Mouse (Mus musculus): ENCODE measurements around the gene Gm10309. TPM values are rescaled to one million over a fixed set of nuclear protein-coding genes. Genes with fewer than 3 reads are reported as not detected.
A peak's percentile ranks its signal among the peaks of the same experiment; 100 is the strongest.

Gm10309 gene
- polyA plus RNA-seq, 1 experiment from 2014 or later, result 0.25 TPM

DNA sequence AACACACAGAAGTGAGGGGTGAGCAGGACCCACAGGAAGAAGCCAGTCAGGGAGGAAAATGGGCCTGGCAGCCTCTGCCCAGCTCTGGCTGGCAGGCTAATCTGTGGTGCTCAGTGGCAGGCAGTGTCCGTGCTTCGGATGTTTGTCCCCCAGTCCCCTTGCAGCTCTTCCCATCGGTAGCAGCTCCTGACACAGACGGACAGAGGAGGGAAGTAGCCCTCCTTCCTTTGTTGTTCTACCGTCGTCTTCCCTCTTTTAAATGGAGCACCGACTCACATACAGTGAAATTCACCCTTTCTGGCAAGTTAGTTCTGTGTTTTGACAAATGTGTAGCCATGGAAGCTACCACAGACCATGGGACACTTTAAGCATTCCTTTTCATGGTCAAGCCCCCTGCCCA is 38.2 kb downstream of the Gm10309 start:
- no peak overlapping the region for H3K4me3 ChIP-seq (ENCODE audit: low read length)
- H3K9ac ChIP-seq (replicated peaks; ENCODE audit: low read length), result peak overlapping the region; percentile 19
- peaks cover 65% of the 10 kb centered on the region for H3K4me1 ChIP-seq (ENCODE audit: insufficient read depth, low read length)
- no peaks in the 10 kb centered on the region for H3K36me3 ChIP-seq (ENCODE audit: insufficient read depth, low read length)
- no peaks in the 10 kb centered on the region for H3K27me3 ChIP-seq (ENCODE audit: insufficient read depth, low read length)
- 49% methylated on average over 7 of the region's 7 CpGs for WGBS
- H3K4me2 ChIP-seq (replicated peaks; ENCODE audit: low read depth, low read length), result no peak overlapping the region
- no peaks in the 10 kb centered on the region for H3K9me3 ChIP-seq (ENCODE audit: low read length)
- H3K27ac ChIP-seq (ENCODE audit: low read length), result no peak overlapping the region
- no peak for ATAC-seq (ENCODE audit: low FRiP score, low TSS enrichment)

DNA sequence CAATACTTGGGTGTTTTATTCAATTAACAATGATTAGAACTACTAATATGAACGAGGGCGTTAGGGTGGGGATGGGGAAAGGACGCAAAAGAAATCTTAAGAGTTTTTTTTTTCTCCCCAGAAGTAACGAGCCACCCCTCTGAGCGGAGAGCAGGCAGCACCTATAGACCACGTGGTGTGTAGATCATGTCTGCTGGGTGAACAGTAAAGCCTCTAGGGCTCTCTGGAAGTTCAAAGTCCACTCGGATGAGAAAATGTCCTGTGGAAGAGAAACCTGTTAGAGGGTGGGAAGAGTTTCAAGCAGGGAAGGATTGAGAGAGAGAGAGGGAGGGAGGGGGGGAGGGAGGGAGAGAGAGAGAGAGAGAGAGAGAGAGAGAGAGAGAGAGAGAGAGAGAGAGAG is 38.6 kb downstream of the Gm10309 start:
- peaks cover 65% of the 10 kb centered on the region for H3K4me1 ChIP-seq (ENCODE audit: insufficient read depth, low read length)
- no peaks in the 10 kb centered on the region for H3K27me3 ChIP-seq (ENCODE audit: insufficient read depth, low read length)
- H3K4me3 ChIP-seq (ENCODE audit: low read length), result no peak overlapping the region
- H3K27ac ChIP-seq (ENCODE audit: low read length), result no peak overlapping the region
- no peaks in the 10 kb centered on the region for H3K9me3 ChIP-seq (ENCODE audit: low read length)
- no peak for ATAC-seq (ENCODE audit: low FRiP score, low TSS enrichment)
- H3K9ac ChIP-seq (replicated peaks; ENCODE audit: low read length), result no peak overlapping the region
- no peaks in the 10 kb centered on the region for H3K36me3 ChIP-seq (ENCODE audit: insufficient read depth, low read length)
- no peak overlapping the region for H3K4me2 ChIP-seq (replicated peaks; ENCODE audit: low read depth, low read length)
- WGBS, result 74% methylated on average over 7 of the region's 7 CpGs

DNA sequence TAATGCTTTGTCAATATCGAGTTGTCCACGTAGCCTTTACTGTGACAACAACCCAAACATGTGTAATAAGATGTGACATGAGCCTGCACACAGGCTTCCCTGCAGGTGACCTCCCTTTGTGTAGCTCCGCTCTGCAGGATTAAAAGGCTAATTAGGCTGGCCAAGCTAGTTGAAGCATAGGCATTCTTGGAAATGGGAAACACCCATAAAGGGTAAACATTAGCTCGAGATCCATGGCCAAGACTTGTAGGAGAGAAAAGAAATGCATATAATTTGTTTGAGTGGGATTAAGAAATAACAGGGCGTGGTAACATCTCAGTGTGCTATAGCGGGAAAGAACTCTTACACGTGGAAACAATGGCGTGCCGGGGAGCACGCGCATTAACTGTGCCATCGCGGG is 39.2 kb downstream of the Gm10309 start:
- Histone ChIP-seq H3K27me3 (ENCODE audit: insufficient read depth, low read length) (no peaks in the 10 kb centered on the region), H3K4me2 (replicated peaks; ENCODE audit: low read depth, low read length) (no peak overlapping the region), H3K4me1 (ENCODE audit: insufficient read depth, low read length) (peaks cover 64% of the 10 kb centered on the region), H3K4me3 (ENCODE audit: low read length) (no peak overlapping the region), H3K36me3 (ENCODE audit: insufficient read depth, low read length) (no peaks in the 10 kb centered on the region), H3K9me3 (ENCODE audit: low read length) (no peaks in the 10 kb centered on the region), H3K9ac (replicated peaks; ENCODE audit: low read length) (no peak overlapping the region), H3K27ac (ENCODE audit: low read length) (0 out of 2 replicates have a peak overlapping the region, but pooled peaks have one; percentile 41)
- 69% methylated on average over 13 of the region's 13 CpGs for WGBS
- peak; percentile 41; the same call in 1 of the 2 replicates for ATAC-seq (ENCODE audit: low FRiP score, low TSS enrichment)

DNA sequence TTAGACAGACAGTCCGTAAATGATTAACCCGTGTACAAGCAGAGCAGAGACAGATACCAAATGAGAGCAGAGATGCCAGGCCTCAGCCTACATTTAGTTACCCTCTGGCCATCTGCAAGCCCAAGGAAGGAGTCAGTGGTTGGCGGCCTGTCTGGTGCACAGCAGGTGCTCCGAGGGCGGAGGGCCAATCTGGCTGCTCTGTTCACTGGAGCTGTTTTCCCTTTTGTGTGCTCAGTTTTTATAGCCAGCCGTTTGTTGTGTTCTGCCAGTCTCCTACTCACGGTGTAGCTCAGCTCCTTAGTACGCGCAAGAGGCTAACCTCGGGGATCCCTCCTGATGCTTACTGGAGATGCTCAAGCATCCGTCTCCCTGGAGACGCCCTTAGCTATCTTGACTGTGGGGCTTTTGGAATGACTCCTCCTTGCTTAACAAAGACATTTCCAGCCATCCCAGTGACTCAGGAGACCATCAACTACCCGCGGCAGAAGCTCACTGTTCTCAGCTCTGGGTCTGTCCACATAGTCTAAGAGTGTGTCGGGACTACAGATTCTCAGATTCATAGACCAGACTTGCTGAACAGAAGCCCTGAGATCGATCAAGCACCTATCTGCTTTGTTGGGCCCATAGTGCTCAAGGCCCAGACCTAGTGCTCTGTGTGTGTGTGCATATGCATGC is 40.2 kb downstream of the Gm10309 start:
- H3K36me3 ChIP-seq (ENCODE audit: insufficient read depth, low read length), result no peaks in the 10 kb centered on the region
- H3K4me1 ChIP-seq (ENCODE audit: insufficient read depth, low read length), result peaks cover 65% of the 10 kb centered on the region
- peak overlapping the region; percentile 51; the same call in 1 of the 2 replicates for H3K27ac ChIP-seq (ENCODE audit: low read length)
- no peaks in the 10 kb centered on the region for H3K27me3 ChIP-seq (ENCODE audit: insufficient read depth, low read length)
- 61% methylated on average over 16 of the region's 16 CpGs for WGBS
- peak; percentile 53; the same call in 1 of the 2 replicates for ATAC-seq (ENCODE audit: low FRiP score, low TSS enrichment)
- no peak overlapping the region for H3K4me3 ChIP-seq (ENCODE audit: low read length)
- no peaks in the 10 kb centered on the region for H3K9me3 ChIP-seq (ENCODE audit: low read length)
- H3K9ac ChIP-seq (replicated peaks; ENCODE audit: low read length), result no peak overlapping the region
- no peak overlapping the region for H3K4me2 ChIP-seq (replicated peaks; ENCODE audit: low read depth, low read length)

DNA sequence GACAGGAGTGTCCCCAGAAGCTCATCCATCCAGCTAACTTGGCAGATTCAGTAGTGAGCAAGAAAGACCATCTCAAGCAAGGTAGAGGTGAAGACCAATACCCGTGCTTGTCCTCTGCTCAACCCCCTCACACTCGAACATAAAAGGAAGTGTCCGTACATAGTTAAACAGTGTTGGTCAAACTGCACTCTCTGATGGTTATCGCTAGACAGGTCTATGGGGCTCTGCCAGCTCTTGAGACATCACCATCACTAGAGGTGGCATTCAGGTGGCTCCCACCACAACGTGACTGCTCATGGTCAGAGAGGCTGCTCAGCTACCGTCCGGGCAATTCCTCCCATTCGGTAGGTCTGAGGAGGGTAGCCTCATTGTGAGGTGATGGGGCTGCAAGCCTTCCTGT is 40.8 kb downstream of the Gm10309 start:
- WGBS, result 82% methylated on average over 8 of the region's 8 CpGs
- Histone ChIP-seq H3K4me1 (ENCODE audit: insufficient read depth, low read length) (peaks cover 66% of the 10 kb centered on the region), H3K27ac (ENCODE audit: low read length) (no peak overlapping the region)

DNA sequence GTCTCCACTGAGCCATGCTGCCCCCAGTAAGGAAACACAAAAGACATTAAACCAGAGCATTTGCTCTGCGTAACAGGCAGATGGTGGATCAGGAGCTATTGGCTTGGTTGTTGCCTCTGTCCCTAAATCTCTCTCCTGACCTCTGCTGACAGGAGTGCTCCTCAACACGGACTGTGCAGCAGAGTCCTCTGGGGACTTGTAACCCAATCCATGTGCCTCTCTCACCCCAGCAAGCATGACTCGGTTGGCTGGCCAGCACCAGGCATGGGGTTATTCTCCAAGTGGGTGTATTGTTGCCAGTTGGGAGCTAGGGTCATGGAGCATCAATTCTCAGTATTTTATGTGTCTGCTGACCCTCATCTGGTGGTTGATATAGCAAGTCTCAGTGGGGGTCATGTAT is 41.7 kb downstream of the Gm10309 start:
- Histone ChIP-seq H3K4me1 (ENCODE audit: insufficient read depth, low read length) (peaks cover 60% of the 10 kb centered on the region), H3K27ac (ENCODE audit: low read length) (no peak overlapping the region), H3K9ac (replicated peaks; ENCODE audit: low read length) (no peak overlapping the region), H3K27me3 (ENCODE audit: insufficient read depth, low read length) (no peaks in the 10 kb centered on the region), H3K9me3 (ENCODE audit: low read length) (no peaks in the 10 kb centered on the region), H3K4me3 (ENCODE audit: low read length) (no peak overlapping the region), H3K4me2 (replicated peaks; ENCODE audit: low read depth, low read length) (no peak overlapping the region), H3K36me3 (ENCODE audit: insufficient read depth, low read length) (no peaks in the 10 kb centered on the region)
- 23% methylated on average over 3 of the region's 3 CpGs for WGBS
- ATAC-seq (ENCODE audit: low FRiP score, low TSS enrichment), result peak; percentile 80

More for the DNA sequence above, 40.8 kb downstream of the Gm10309 start:
- Histone ChIP-seq H3K4me3 (ENCODE audit: low read length) (no peak overlapping the region), H3K9ac (replicated peaks; ENCODE audit: low read length) (no peak overlapping the region), H3K36me3 (ENCODE audit: insufficient read depth, low read length) (no peaks in the 10 kb centered on the region), H3K27me3 (ENCODE audit: insufficient read depth, low read length) (no peaks in the 10 kb centered on the region), H3K9me3 (ENCODE audit: low read length) (no peaks in the 10 kb centered on the region), H3K4me2 (replicated peaks; ENCODE audit: low read depth, low read length) (no peak overlapping the region)
- no peak for ATAC-seq (ENCODE audit: low FRiP score, low TSS enrichment)

DNA sequence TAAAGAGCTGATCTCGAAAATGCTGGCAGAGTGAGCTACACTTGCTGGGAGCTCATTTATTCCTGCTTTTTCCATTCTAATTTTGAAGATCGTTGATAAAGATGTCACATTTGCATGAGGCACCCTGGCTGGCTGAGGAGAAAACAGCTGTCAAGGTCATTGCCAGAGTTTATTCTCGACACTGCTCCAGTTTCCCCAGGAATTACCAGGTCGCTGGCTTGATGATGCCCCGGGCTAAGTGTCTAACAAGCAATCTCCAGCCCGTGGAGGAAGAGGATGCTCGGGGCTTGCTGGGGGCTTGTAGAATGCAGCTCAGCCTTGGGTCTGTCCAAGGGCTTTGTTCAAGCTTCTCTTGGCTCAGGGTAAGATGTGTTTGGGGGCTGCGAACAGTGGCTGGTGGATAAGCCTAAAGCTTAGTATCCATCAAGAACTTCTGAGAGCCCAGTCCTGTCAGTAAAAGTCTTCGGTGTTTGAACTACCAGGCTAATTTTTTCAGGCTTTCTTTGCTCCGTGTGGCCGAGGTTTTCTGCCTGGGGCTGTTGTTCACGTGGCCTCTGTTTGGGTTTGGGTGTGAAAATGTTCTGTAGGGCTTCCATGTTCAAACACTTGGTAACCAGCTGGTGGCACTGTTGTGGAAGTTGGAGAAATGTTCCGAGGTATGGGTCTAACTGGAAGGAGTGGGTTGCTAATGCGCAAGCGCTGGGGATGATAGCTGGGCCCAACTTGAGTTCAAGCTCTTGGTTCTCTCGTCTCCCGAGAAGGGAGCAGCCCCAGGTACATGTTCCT is 44.2 kb downstream of the Gm10309 start:
- Histone ChIP-seq H3K9ac (replicated peaks; ENCODE audit: low read length) (no peak overlapping the region; the same call in 1 of the 2 replicates), H3K9me3 (ENCODE audit: low read length) (no peaks in the 10 kb centered on the region), H3K27me3 (ENCODE audit: insufficient read depth, low read length) (no peaks in the 10 kb centered on the region), H3K4me2 (replicated peaks; ENCODE audit: low read depth, low read length) (no peak overlapping the region), H3K4me3 (ENCODE audit: low read length) (no peak overlapping the region), H3K36me3 (ENCODE audit: insufficient read depth, low read length) (no peaks in the 10 kb centered on the region), H3K4me1 (ENCODE audit: insufficient read depth, low read length) (peaks cover 41% of the 10 kb centered on the region), H3K27ac (ENCODE audit: low read length) (no peak overlapping the region)
- ATAC-seq (ENCODE audit: low FRiP score, low TSS enrichment), result no peak
- 61% methylated on average over 17 of the region's 17 CpGs for WGBS

DNA sequence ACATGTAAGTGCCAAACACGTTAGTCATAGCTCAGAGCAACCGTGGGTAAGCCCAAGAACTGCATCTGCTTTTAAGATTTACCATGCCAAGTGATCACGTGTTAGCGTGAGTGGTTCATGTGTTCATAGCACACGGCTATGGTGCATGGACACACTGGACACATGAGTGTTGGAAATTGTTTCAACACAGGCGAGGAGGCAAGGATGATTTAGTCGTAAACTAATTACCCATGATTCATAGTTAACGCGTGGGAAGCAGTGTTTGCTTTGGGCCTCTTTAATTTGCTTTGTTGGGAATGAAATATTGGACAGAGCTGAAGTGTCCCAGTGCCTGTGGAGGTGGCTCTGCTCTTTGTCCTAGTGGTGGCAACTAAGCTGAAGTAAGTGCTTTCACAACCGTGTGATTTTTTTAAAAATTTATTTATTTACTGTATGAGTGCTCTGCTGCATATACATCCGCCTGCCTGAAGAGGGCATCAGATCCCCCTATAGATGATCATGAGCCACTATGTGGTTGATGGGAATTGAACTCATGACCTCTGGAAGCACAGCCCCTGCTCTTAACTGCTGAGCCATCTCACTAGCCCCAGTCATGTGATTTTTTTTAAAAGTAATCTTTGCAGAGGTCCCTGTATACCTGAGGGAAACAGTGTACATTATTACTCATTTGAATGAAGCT is 46.6 kb downstream of the Gm10309 start:
- no peak overlapping the region for H3K27ac ChIP-seq (ENCODE audit: low read length)
- H3K9me3 ChIP-seq (ENCODE audit: low read length), result no peaks in the 10 kb centered on the region
- no peaks in the 10 kb centered on the region for H3K36me3 ChIP-seq (ENCODE audit: insufficient read depth, low read length)
- no peak overlapping the region for H3K9ac ChIP-seq (replicated peaks; ENCODE audit: low read length)
- no peak for ATAC-seq (ENCODE audit: low FRiP score, low TSS enrichment)
- 60% methylated on average over 11 of the region's 11 CpGs for WGBS
- H3K4me1 ChIP-seq (ENCODE audit: insufficient read depth, low read length), result peaks cover 18% of the 10 kb centered on the region
- H3K4me2 ChIP-seq (replicated peaks; ENCODE audit: low read depth, low read length), result no peak overlapping the region
- no peaks in the 10 kb centered on the region for H3K27me3 ChIP-seq (ENCODE audit: insufficient read depth, low read length)
- no peak overlapping the region for H3K4me3 ChIP-seq (ENCODE audit: low read length)

DNA sequence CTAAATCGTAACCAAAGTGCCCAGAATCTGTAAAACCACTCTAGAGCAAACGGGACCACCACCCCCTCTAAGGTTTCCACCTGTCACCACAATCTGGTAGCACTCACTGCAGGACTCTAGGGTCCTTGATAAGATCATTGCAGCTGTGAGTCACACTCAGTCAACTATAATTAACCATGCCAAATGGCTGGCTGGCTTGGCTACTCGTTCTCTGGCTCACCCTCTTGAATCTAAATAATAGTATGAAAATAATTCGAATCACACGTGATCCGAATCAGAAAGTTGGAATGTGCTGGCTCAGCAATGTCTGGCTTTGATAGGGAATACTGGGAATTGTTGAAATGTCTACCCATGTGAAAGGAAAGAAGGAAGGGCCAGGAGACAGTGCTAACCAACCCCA is 48.5 kb downstream of the Gm10309 start:
- no peak for ATAC-seq (ENCODE audit: low FRiP score, low TSS enrichment)
- H3K27me3 ChIP-seq (ENCODE audit: insufficient read depth, low read length), result no peaks in the 10 kb centered on the region
- H3K4me3 ChIP-seq (ENCODE audit: low read length), result no peak overlapping the region
- 69% methylated on average over 6 of the region's 6 CpGs for WGBS
- H3K4me2 ChIP-seq (replicated peaks; ENCODE audit: low read depth, low read length), result no peak overlapping the region
- H3K9me3 ChIP-seq (ENCODE audit: low read length), result no peaks in the 10 kb centered on the region
- peaks cover 15% of the 10 kb centered on the region for H3K4me1 ChIP-seq (ENCODE audit: insufficient read depth, low read length)
- H3K9ac ChIP-seq (replicated peaks; ENCODE audit: low read length), result no peak overlapping the region
- no peaks in the 10 kb centered on the region for H3K36me3 ChIP-seq (ENCODE audit: insufficient read depth, low read length)
- no peak overlapping the region for H3K27ac ChIP-seq (ENCODE audit: low read length)

All from kidney, embryonic 16.5 days (tissue).